Mouse (Mus musculus): ENCODE measurements around the gene 1700016K19Rik. TPM values are rescaled to one million over a fixed set of nuclear protein-coding genes. Genes with fewer than 3 reads are reported as not detected.

1700016K19Rik gene
- polyA plus RNA-seq, 1 experiment from 2014 or later: 5.5 TPM

DNA sequence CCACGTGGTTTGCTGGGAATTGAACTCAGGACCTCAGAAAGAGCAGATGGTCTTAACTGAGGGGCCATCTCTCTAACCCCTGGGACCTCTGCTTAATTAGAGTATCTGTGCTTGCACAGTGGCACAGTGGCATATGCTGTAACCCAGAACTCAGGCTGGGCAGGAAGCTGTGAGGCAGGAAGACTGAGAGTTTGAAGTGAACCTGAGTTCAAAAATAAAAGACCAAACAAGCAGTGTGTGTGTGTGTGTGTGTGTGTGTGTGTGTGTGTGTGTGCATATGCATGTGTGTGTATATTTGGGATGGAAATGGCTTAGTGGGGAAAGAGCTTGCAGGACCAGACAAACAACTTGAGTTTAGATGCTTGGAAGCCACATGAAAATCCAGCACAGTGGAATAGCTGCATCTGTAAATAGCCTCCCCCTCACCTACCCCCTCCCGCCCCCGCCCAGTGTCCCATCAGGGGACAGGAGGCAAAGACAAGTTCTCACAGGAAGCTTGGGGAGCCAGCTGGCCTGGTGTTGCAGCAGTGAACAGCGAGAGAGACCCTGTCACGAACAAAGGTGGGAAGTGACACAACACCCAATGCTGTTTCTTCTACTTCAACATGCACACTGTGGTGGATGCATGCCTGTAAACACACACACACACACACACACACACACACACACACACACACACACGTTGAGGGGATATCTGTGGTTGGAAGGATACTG, 38.0 kb downstream of the 1700016K19Rik start:
- Histone ChIP-seq H3K4me3 (replicated peaks; ENCODE audit: low read length) (no peak overlapping the region), H3K4me1 (replicated peaks; ENCODE audit: control insufficient read depth, insufficient read depth, low read length) (0 out of 2 replicates have a peak, but pooled peaks cover 7% of the 10 kb centered on the region), H3K4me2 (replicated peaks) (no peak overlapping the region), H3K36me3 (replicated peaks; ENCODE audit: control insufficient read depth, insufficient read depth) (no peaks in the 10 kb centered on the region), H3K27ac (no peak overlapping the region), H3K9me3 (ENCODE audit: control insufficient read depth, low read length) (no peaks in the 10 kb centered on the region), H3K9ac (no peak overlapping the region), H3K27me3 (ENCODE audit: control insufficient read depth, insufficient read depth, low read length) (no peaks in the 10 kb centered on the region)
- ATAC-seq (ENCODE audit: low FRiP score) (no peak), DNase-seq (ENCODE audit: low spot score) (no peak)
- WGBS: 63% methylated on average over 6 of the region's 6 CpGs

DNA sequence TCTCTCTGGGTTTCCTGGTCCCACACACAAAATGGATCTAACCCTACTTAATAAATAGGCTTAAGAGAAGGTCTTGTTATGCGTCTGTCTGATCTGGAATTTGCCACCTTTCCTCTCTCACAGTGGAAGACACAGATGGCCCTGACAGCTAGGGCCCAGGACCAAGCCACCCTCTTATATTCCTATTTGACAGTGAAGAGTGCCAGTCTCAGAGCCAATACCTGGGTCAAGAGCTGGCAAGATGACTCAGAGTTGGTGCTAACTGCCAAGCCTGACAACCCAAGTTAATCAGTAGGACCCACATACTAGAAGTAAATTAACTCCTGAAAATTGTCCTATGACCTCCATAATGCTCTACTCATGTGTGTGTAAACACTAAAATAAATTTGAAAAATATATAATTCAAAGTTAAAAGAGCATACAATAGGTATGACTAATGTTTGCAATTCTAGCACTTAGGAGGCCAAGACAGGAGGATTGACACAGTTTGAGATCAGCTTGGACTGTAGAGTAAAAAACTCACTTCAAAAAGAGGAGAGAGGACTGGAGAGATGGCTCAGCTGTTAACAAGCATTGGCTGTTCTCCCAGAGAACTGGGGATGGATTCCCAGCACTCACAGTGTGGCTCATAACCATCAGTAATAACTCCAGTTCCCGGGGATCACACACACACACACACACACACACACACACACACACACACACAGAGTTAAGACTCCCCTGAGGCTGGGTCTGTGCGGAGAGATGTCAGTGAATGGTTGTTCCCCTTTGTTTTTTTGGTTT, 39.8 kb downstream of the 1700016K19Rik start:
- Histone ChIP-seq H3K4me2 (replicated peaks) (no peak overlapping the region), H3K36me3 (replicated peaks; ENCODE audit: control insufficient read depth, insufficient read depth) (0 out of 2 replicates have a peak, but pooled peaks cover 7% of the 10 kb centered on the region), H3K27me3 (ENCODE audit: control insufficient read depth, insufficient read depth, low read length) (no peaks in the 10 kb centered on the region), H3K27ac (no peak overlapping the region), H3K4me3 (replicated peaks; ENCODE audit: low read length) (no peak overlapping the region), H3K9ac (no peak overlapping the region), H3K4me1 (replicated peaks; ENCODE audit: control insufficient read depth, insufficient read depth, low read length) (peaks cover 12% of the 10 kb centered on the region), H3K9me3 (ENCODE audit: control insufficient read depth, low read length) (no peaks in the 10 kb centered on the region)
- no peak for ATAC-seq (ENCODE audit: low FRiP score)
- no peak for DNase-seq (ENCODE audit: low spot score)
- WGBS: 87% methylated on average over 3 of the region's 3 CpGs

DNA sequence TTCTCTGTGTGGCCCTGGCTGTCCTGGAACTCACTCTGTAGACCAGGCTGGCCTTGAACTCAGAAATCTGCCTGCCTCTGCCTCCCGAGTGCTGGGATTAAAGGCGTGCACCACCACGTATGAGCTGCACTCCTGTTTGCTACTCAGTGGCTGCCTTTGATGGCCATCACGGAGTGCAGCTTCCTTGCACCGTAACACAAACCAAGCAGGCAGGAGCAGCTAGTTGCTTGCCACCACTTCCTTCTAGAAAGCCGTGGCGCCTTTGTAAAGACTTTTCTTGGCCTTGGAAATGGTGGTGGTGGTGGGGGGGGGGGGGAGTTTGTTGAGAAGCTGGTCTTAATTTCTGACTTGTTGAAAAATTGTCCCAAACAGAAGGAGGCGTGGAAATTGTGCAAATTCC, 40.4 kb downstream of the 1700016K19Rik start:
- Histone ChIP-seq H3K4me1 (replicated peaks; ENCODE audit: control insufficient read depth, insufficient read depth, low read length) (peaks cover 14% of the 10 kb centered on the region), H3K4me2 (replicated peaks) (no peak overlapping the region), H3K36me3 (replicated peaks; ENCODE audit: control insufficient read depth, insufficient read depth) (peaks cover 12% of the 10 kb centered on the region), H3K27ac (no peak overlapping the region), H3K4me3 (replicated peaks; ENCODE audit: low read length) (no peak overlapping the region), H3K9ac (no peak overlapping the region), H3K27me3 (ENCODE audit: control insufficient read depth, insufficient read depth, low read length) (no peaks in the 10 kb centered on the region), H3K9me3 (ENCODE audit: control insufficient read depth, low read length) (no peaks in the 10 kb centered on the region)
- 89% methylated on average over 8 of the region's 8 CpGs for WGBS
- no peak for ATAC-seq (ENCODE audit: low FRiP score)
- no peak for DNase-seq (ENCODE audit: low spot score)

DNA sequence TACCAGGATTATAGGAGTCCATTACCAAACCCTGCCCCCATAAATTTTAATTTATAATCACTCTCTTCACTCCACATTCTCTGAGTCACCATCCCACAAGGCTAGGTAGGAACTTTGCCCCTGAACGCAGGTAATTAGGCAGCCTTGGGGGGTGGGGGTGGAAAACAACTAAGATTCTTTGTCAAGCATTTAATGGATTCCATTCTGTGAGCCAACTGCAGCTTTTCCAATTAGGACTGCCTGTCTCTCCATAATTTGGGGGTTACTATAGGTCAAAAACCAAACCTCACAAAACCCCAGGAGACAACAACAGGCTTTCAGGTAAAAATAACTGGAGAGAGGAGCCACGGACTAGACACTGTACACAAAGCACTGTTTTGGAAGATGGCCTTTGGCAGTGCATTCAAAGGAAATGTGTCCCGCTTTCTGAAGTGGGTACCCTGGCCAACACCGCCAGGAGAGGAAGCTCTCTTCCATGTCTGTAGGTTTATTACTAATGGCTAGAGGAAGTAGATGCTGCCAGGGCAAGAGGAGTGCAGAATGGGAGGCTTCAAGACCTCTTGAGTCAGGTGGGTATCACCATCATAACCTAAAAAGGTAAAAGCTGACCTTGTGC, 41.2 kb downstream of the 1700016K19Rik start:
- Histone ChIP-seq H3K4me2 (replicated peaks) (no peak overlapping the region), H3K27me3 (ENCODE audit: control insufficient read depth, insufficient read depth, low read length) (no peaks in the 10 kb centered on the region), H3K9me3 (ENCODE audit: control insufficient read depth, low read length) (no peaks in the 10 kb centered on the region), H3K27ac (no peak overlapping the region), H3K36me3 (replicated peaks; ENCODE audit: control insufficient read depth, insufficient read depth) (peaks cover 20% of the 10 kb centered on the region), H3K4me3 (replicated peaks; ENCODE audit: low read length) (no peak overlapping the region), H3K4me1 (replicated peaks; ENCODE audit: control insufficient read depth, insufficient read depth, low read length) (peaks cover 14% of the 10 kb centered on the region), H3K9ac (no peak overlapping the region)
- WGBS: 78% methylated on average over 4 of the region's 4 CpGs
- ATAC-seq (ENCODE audit: low FRiP score) (no peak), DNase-seq (ENCODE audit: low spot score) (no peak)

DNA sequence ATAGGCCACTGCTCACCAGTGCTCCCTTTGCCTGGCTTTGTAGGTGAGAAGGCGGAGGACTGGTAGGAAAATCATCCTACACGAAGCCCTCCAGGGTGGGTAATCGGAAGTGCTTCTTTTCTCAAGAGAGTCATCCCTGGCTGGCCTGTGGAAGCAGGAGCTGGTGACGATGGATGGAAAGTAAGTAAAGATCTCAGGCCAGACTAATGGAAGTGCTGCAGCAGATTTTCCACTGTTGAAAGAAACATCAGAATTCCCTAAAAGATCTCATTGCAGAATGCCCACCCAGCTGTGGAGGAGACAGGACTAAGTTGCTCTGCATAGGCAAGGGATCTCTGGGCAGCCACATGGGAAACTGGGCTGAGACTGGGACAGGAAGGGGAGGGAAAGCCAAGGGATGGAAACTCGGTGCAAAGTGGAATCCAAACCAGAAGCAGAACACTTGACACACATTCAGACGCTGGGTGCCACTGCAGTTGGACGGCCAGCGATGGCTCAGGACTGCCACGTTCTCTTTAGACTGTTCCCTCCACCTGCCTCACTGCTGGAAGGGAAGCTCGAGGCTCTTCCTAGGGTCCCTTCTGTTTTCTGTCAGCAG, 42.4 kb downstream of the 1700016K19Rik start:
- peak overlapping the region; percentile 16; the same call in 1 of the 2 replicates for H3K9ac ChIP-seq

DNA sequence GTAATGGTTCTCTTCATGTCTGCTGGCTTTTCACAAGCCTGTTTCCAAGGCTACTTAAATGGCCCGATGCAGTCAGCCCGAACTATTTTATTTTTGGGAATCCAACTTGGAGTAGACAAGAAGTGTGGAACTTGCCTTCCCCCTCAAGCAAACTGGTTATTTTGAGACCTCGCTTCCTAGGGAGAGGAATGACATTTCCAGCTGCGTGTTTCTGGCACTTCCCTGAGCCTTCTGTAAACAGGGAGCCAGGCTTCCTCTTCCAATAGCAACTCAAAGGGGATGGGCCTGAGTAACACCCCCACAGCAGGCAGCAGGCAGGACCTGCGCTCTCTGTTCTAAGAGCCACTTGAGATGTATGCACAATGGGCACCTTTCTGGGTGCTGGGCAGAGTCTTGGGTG, 43.2 kb downstream of the 1700016K19Rik start:
- no peak overlapping the region for H3K27ac ChIP-seq
- ATAC-seq (ENCODE audit: low FRiP score): no peak
- 39% methylated on average over 5 of the region's 5 CpGs for WGBS
- peaks cover 38% of the 10 kb centered on the region for H3K36me3 ChIP-seq (replicated peaks; ENCODE audit: control insufficient read depth, insufficient read depth)
- H3K4me2 ChIP-seq (replicated peaks): no peak overlapping the region
- no peak overlapping the region for H3K9ac ChIP-seq
- no peaks in the 10 kb centered on the region for H3K27me3 ChIP-seq (ENCODE audit: control insufficient read depth, insufficient read depth, low read length)
- H3K9me3 ChIP-seq (ENCODE audit: control insufficient read depth, low read length): no peaks in the 10 kb centered on the region
- DNase-seq (ENCODE audit: low spot score): no peak
- peaks cover 14% of the 10 kb centered on the region for H3K4me1 ChIP-seq (replicated peaks; ENCODE audit: control insufficient read depth, insufficient read depth, low read length)
- no peak overlapping the region for H3K4me3 ChIP-seq (replicated peaks; ENCODE audit: low read length)

More for the DNA sequence above, 42.4 kb downstream of the 1700016K19Rik start:
- peaks cover 14% of the 10 kb centered on the region for H3K4me1 ChIP-seq (replicated peaks; ENCODE audit: control insufficient read depth, insufficient read depth, low read length)
- H3K4me3 ChIP-seq (replicated peaks; ENCODE audit: low read length): no peak overlapping the region
- 71% methylated on average over 10 of the region's 10 CpGs for WGBS
- peaks cover 31% of the 10 kb centered on the region for H3K36me3 ChIP-seq (replicated peaks; ENCODE audit: control insufficient read depth, insufficient read depth)
- H3K27ac ChIP-seq: no peak overlapping the region; the same call in 1 of the 2 replicates
- no peaks in the 10 kb centered on the region for H3K9me3 ChIP-seq (ENCODE audit: control insufficient read depth, low read length)
- no peak overlapping the region for H3K4me2 ChIP-seq (replicated peaks)
- DNase-seq (ENCODE audit: low spot score) (no peak), ATAC-seq (ENCODE audit: low FRiP score) (no peak)
- no peaks in the 10 kb centered on the region for H3K27me3 ChIP-seq (ENCODE audit: control insufficient read depth, insufficient read depth, low read length)

DNA sequence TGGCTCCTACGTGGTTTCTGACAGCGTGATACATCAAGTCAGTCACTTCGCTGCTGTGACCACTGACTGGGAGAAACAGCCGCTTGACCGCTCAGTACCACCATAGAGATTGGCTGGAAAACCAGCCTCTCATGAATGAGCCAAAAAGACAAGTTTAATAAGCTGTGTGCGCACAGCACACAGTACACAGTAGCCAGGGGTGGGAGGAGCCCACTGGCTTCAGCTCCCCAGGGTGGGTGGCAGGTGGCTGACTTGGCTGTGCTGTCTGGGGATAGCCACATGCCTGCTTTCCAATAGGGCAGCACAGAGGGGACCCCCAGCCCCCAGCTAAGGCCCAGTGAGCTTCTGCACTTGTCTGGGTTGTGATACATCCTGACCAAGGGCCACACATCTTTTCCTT, 44.8 kb downstream of the 1700016K19Rik start:
- peak; percentile 24; the same call in 1 of the 2 replicates for ATAC-seq (ENCODE audit: low FRiP score)
- Histone ChIP-seq H3K4me1 (replicated peaks; ENCODE audit: control insufficient read depth, insufficient read depth, low read length) (peaks cover 14% of the 10 kb centered on the region), H3K9me3 (ENCODE audit: control insufficient read depth, low read length) (no peaks in the 10 kb centered on the region), H3K4me3 (replicated peaks; ENCODE audit: low read length) (no peak overlapping the region), H3K36me3 (replicated peaks; ENCODE audit: control insufficient read depth, insufficient read depth) (peaks cover 45% of the 10 kb centered on the region), H3K27ac (0 out of 2 replicates have a peak overlapping the region, but pooled peaks have one; percentile 29), H3K27me3 (ENCODE audit: control insufficient read depth, insufficient read depth, low read length) (no peaks in the 10 kb centered on the region), H3K4me2 (replicated peaks) (no peak overlapping the region), H3K9ac (no peak overlapping the region)
- WGBS: 58% methylated on average over 6 of the region's 6 CpGs
- DNase-seq (ENCODE audit: low spot score): no peak

DNA sequence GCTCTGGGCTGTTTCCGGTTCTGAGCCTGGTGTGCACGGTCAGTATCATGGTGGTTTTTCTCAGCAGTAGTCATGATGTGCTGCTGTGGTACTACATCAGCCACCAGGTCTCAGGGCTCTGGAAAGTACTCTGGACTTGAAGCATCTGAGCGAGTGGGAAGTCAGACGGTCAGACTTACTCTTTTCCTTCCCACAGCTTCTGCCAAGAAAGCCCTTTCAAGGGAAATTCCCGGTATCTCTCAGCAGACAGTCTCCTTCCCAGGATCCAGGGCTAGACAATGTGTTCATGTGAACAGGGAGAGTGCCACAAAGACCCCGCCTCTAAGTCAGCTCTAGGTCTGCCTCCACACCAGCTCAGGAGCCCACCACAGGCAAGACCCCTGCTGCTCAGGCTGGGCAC, 45.7 kb downstream of the 1700016K19Rik start:
- H3K9me3 ChIP-seq (ENCODE audit: control insufficient read depth, low read length): no peaks in the 10 kb centered on the region
- DNase-seq (ENCODE audit: low spot score) (no peak), ATAC-seq (ENCODE audit: low FRiP score) (no peak)
- H3K4me1 ChIP-seq (replicated peaks; ENCODE audit: control insufficient read depth, insufficient read depth, low read length): peaks cover 14% of the 10 kb centered on the region
- H3K9ac ChIP-seq: no peak overlapping the region
- no peak overlapping the region for H3K4me3 ChIP-seq (replicated peaks; ENCODE audit: low read length)
- peaks cover 45% of the 10 kb centered on the region for H3K36me3 ChIP-seq (replicated peaks; ENCODE audit: control insufficient read depth, insufficient read depth)
- H3K27me3 ChIP-seq (ENCODE audit: control insufficient read depth, insufficient read depth, low read length): no peaks in the 10 kb centered on the region
- H3K27ac ChIP-seq: no peak overlapping the region
- WGBS: 81% methylated on average over 6 of the region's 6 CpGs
- no peak overlapping the region for H3K4me2 ChIP-seq (replicated peaks)

DNA sequence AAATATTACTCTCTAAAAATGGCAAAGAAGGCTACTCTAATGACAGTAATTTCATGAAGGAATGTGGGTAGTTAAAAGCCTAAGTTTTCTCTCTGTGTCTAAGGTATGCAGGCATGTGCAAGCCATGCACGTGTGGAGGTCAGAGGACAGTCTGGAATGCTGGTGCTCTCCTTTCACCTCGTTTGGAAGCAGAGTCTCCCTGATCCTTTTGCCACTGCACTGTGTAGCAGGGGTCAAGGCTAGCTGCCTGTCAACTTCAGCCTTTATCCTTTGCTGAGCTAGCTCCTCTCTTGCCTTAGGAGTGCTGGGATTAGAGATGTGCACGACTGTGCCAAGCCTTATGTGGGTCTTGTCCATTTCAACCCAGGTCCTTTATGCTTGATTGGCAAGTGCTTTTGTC, 50.8 kb downstream of the 1700016K19Rik start:
- no peaks in the 10 kb centered on the region for H3K4me1 ChIP-seq (replicated peaks; ENCODE audit: control insufficient read depth, insufficient read depth, low read length)
- H3K4me2 ChIP-seq (replicated peaks): no peak overlapping the region
- DNase-seq (ENCODE audit: low spot score) (no peak), ATAC-seq (ENCODE audit: low FRiP score) (no peak)
- H3K9me3 ChIP-seq (ENCODE audit: control insufficient read depth, low read length): no peaks in the 10 kb centered on the region
- WGBS: 41% methylated on average over 3 of the region's 3 CpGs
- H3K27me3 ChIP-seq (ENCODE audit: control insufficient read depth, insufficient read depth, low read length): no peaks in the 10 kb centered on the region
- no peak overlapping the region for H3K9ac ChIP-seq
- H3K27ac ChIP-seq: no peak overlapping the region
- H3K36me3 ChIP-seq (replicated peaks; ENCODE audit: control insufficient read depth, insufficient read depth): peaks cover 31% of the 10 kb centered on the region
- H3K4me3 ChIP-seq (replicated peaks; ENCODE audit: low read length): no peak overlapping the region

Measured in hindbrain, embryonic 14.5 days (tissue).